Mouse (Mus musculus): ENCODE measurements around the gene Cars2.
"Not testable (repeated sequence)": the region's sequence is repeated elsewhere in the genome, so short reads cannot be mapped to it uniquely, and the experiment has no call there.

Gene Cars2

DNA sequence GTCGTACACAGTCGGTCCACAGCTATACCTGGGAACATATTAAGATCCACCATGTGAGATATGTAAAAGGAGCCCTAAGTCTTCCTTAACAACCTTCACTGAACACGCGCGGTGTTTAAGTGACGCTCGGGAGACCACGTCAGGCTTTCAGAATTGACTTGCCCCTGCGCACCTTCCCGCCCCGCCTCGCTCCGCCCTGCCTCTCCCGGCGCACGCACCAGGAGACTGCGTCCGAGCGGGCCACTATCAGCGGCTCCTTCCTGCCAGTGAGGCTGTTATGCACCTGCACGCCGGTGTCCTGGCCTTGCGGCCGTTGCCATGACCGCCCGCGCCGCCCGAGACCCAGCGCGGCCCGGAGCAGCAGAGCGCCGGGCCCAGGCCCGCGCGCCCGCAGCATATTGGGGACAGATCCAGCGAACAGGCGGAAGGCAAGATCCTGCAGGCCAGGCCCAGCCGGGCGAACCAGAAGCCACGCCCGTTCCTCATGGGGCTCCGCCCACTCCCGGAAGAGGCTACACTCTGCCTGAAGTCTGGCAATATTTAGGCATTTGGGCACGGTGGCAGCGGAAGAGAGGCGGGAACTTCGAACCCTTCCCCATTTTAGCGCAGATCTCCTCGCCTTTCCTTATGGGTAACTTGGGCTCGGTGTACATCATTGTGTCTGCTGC lies at the start of gene Cars2:
TSS of gene Cars2 (minus strand) at position 503 of the 668 bp plus-strand sequence.
- peak; percentile 93 for DNase-seq (ENCODE audit: inconsistent ontology term)

GRCm38 (mm10) chr8:11593222-11593884 lies 42.8 kb upstream of the Cars2 start:
- no peak for DNase-seq (ENCODE audit: inconsistent ontology term)

DNA sequence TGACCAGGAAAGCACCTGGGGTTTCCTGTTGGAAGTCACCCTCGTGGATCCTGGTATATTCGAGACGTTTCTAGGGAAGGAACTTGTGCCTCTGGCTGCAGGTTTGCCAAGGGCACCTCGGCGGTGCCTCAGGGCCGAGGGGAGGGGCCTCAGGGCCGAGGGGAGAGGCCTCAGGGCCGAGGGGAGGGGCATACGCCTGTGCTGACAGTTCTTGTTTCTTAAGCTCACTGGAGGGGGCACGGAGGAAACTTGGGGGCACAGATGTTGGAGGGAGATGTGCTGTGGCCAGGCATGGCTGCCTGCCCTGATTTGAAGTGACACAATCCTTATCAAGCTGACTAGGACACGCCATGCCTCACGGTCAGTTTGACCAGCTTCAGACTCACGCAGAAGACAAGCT lies 41.7 kb upstream of the Cars2 start:
- DNase-seq (ENCODE audit: inconsistent ontology term) = no peak

GRCm38 (mm10) chr8:11591837-11592236 lies 41.3 kb upstream of the Cars2 start:
- no peak for DNase-seq (ENCODE audit: inconsistent ontology term)

DNA sequence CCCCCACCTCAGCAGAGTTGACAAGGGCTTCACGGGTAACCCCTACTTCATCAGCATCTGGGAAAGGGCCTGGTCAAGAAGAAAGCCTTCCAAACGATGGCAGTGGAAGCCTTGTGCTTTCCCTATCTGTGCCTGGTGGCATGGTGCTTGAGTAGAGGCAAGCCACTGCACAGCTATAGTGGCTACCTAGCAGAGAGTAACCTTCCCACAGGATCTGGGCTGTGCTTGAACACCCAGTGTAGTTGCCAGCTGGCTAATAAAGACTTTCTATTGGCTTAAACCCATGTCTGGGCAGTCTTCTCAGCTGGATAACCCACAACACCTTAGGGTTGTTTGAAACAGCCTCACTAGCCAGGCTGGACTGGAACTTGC lies 35.8 kb upstream of the Cars2 start:
- DNase-seq (ENCODE audit: inconsistent ontology term) = no peak

DNA sequence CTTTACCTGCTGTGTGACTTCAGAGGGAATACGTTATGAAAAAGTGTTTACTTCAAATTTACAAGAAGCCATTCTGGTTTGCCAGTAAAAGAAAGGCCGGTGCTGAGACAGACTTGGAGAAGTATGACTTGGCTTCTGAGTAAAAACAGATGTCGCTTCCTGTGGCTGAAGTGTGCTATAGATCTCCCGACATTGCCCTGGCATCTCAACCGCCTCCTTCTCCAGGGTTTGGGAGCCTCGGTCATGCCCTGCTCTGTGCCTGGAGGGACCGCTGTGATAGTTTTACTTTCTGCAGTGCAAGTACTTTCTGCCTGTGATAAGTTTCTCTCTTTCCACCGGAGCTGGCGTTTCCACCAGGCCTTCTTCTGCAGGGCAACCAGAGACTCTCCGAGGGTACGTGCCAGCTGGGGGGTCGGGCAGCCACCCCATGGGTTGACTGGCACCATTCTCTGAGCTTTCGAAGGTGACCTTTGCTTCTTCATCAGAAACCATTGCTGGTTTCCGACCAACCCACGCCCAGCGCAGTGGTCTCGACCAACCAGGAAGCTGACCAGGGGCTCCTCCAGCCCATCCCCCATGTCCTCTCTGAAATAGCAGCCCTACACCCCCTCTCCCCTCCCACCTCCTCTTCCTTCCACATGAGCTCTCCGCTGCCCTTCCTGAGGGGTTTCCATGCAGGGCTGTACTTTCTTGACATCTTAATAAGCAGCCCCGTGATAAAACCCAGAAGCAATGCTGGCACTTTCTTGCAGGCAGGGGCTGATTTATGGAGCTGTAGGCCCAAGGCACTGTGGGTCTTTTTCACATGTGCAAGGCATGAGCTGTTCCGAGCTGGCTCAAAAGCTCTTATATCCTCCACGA lies 35.2 kb upstream of the Cars2 start:
- DNase-seq (ENCODE audit: inconsistent ontology term) = no peak

DNA sequence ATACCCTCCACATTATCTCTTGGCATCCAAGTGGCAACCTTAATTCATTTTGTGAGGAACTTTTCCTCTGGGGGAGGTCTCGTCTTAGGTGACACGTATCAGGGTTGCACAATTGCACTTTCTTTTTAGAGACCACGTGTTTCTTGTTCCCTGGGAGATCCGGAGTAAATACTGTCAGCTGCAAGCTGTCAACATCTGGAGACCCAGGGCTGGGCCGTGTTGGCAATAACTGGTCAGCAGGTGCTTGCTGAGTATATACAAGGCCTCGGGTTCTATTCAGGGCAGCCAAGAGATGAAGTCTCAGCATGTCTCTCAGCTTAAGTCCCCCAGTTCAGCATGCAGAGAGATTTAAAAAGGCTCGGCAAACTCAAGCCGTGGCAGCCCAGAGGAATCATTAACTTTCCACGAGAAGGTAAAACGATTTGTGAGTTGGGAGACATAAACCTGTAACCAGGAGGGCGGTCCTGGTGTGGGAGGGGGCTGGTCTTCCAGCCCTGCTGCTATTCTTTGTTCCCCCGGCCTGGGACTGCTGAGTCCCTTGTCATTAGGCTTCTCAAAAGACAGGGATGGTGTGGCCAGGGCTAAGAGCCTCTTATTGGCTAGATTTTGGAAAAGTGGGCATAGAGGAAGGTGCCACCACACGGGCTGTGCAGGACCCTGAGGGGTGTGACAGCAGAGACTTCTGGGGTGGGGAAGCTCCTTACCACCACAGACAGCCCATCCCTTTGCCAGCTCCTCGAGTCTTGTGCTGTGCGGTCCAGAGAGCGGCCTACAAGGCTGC lies 25.2 kb upstream of the Cars2 start:
- no peak for DNase-seq (ENCODE audit: inconsistent ontology term)

- no peak for DNase-seq (ENCODE audit: inconsistent ontology term)
Measured at GRCm38 (mm10) chr8:11574911-11575603, 24.5 kb upstream of the Cars2 start.

DNA sequence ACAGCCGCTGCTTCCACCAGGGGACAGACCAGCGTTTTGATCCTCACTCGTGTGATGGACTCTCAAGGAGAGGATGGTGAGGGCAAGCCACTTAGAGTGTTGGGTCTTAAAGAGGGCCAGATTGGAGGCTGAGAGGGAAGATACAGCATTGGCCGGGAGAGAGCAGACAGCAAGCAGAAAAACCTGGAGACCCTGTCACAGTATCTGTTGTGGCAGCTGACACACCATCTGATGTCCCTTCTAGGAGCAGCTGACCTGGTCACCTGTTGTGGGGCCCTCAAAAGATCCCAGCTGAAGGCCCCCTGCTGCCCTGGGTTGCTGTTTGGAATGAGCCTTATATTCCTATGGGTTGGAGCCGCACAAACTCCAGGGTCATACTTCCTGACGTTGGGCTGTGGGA lies 21.8 kb upstream of the Cars2 start:
- no peak for DNase-seq (ENCODE audit: inconsistent ontology term)

- no peak for DNase-seq (ENCODE audit: inconsistent ontology term)
Measured at GRCm38 (mm10) chr8:11571950-11572349, 21.4 kb upstream of the Cars2 start.

DNA sequence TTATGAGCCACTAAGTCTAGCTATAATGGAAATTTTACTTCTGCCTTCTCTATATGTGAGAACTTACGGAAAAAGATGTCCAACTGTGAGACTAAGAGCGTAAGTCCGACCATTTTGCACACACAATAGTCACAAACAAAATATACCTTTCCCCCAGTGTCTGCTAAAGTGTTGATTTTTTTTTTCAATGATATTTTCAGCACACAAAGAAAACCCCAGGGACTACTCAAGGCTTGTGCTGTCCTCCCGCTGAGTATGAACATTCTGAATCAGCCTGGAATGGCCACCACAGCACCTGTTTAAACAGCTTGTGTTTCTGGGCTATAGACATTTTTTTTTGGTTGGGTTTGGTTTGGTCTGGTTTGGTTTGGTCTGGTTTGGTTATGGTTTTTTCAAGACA lies 20.2 kb upstream of the Cars2 start:
- DNase-seq (ENCODE audit: inconsistent ontology term) = no peak

- no peak for DNase-seq (ENCODE audit: inconsistent ontology term)
Measured at GRCm38 (mm10) chr8:11569260-11570097, 18.9 kb upstream of the Cars2 start.

DNA sequence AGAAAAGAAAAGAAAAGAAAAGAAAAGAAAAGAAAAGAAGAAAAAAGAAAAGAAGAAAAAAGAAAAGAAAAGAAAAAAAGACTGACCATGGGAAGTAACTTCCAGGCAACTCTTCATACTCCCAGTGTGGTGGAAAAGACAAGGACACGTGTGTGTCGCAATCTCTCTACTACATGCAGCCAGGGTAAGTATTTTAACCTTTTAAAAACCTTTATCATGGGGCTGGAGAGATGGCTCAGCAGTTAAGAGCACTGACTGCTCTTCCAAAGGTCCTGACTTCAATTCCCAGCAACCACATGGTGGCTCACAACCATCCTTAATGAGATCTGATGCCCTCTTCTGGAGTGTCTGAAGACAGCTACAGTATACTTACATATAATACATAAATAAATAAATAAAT lies 17.6 kb upstream of the Cars2 start:
- DNase-seq (ENCODE audit: inconsistent ontology term) = not testable (repeated sequence)

GRCm38 (mm10) chr8:11564721-11565120 lies 14.1 kb upstream of the Cars2 start:
- peak; percentile 41 for DNase-seq (ENCODE audit: inconsistent ontology term)

GRCm38 (mm10) chr8:11564236-11564635 lies 13.7 kb upstream of the Cars2 start:
- DNase-seq (ENCODE audit: inconsistent ontology term) = peak; percentile 7

- no peak for DNase-seq (ENCODE audit: inconsistent ontology term)
Measured at GRCm38 (mm10) chr8:11560220-11560619, 9.6 kb upstream of the Cars2 start.

- no peak for DNase-seq (ENCODE audit: inconsistent ontology term)
Measured at GRCm38 (mm10) chr8:11559511-11559910, 8.9 kb upstream of the Cars2 start.

DNA sequence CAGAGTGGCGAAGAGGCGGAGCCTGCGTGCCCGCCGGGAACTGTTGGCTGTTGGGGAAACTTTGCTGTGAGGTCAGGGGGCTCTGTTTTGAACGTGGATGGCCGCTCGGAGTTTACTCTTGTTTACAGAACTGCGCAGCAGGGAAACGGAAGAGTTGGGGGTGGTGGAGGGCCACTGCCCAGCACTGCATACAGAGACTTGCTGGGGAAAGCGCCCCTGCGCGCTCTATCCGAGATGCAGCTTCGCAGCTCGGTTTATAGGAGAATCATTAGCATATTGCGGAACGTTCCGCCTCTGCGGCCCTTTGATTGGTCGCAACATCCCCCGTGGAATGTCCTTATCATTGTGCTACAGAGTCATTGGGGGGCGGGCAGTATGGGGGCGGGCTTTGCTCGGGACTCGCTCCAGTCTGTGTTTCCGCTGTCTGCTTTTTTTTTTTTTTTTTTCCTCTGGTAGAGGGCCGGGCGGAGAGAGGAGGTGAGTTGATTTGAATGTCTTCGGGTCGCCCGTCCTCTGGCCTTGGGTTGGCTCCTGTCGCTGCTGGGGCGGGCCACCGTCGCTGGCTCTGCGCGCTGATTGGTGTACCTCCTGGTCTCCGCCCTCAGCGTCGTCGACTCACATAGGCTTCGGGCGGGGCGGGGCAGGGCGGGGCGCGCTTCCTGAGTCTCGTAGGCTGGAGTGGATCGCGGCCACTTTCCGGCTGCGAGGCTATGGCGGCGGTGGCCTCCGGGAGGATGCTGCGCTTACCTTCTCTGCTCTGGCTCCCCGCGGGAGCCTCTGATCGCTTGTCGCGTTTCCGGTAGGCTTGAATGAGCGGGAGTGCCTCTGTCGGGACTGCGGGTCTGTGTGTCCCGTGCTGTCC lies 7.4 kb upstream of the Cars2 start:
- DNase-seq (ENCODE audit: inconsistent ontology term) = peak; percentile 100

GRCm38 (mm10) chr8:11557424-11557767 lies 6.8 kb upstream of the Cars2 start:
- no peak for DNase-seq (ENCODE audit: inconsistent ontology term)

Measured in Muller cell, postnatal 12 days (primary cell).